Mouse (Mus musculus) left cerebral cortex, adult 2 months (tissue): ENCODE measurements around the gene Rasa3. TPM values are rescaled to one million over a fixed set of nuclear protein-coding genes. Genes with fewer than 3 reads are reported as not detected.

Source experiments
- DNase-seq, 2 experiments: peaks; one replicate each; pipeline ENCODE4 v3.0.0; 2021 to 2022; ENCODE audit warnings: low spot score in 2 of 2, mixed read lengths in 1 of 2; ENCODE audit errors: extremely low spot score in 1 of 2
- H3K27ac ChIP-seq: fragments of 200-600 bp; 2 replicates; pipeline ENCODE4 v1.8.1; 2022
- H3K4me3 ChIP-seq: fragments of 200-600 bp; 2 replicates; pipeline ENCODE4 v1.8.1; 2022
- CTCF ChIP-seq: fragments of 200-600 bp; IDR thresholded peaks from 2 replicates; pipeline ENCODE4 v1.8.1; 2022; ENCODE audit warnings: antibody characterized with exemption, mild to moderate bottlenecking, moderate library complexity
- intact Hi-C: fragments of 180-260 bp; cut with DNase I; formaldehyde crosslinking; loops from one replicate; pipeline ENCODE4 v1.15.1; 2025
- total RNA-seq, 2 experiments: library from RNA; stranded (reverse); gene quantifications; 2 replicates each; pipeline ENCODE4 v1.2.3; 2021

Rasa3 gene
- total RNA-seq, 2 experiments from 2014 or later: 62.3 to 69.4 TPM

DNA sequence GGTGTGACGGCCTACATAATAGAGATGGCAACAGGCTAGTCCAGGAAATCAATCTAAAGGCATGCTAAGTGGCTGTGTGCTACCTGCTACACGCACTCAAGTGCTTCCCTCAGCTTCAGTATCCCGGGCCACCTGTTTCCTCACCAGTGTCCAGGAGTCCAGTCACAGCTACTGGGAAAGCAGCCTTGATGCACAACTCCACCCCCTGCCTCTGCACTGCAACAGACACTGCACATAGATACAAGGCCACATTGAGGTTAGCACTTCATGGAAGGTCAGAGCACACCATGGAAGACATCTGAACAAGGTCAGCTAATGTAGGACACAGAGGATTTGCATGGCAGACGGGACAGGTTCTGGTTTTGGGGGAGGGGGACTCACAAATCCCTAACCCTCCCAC lies 11.9 kb downstream of the Rasa3 start:
- intact Hi-C loops: no loop called here
- no peak for TF ChIP-seq CTCF

GRCm38 (mm10) chr8:13664711-13665210 lies 12.6 kb downstream of the Rasa3 start:
- no peak for DNase-seq
- H3K4me3 ChIP-seq: no peak overlapping the region
- no peak overlapping the region for H3K27ac ChIP-seq
- no peak for TF ChIP-seq CTCF
- intact Hi-C loops: no loop called here

More for the DNA sequence above, 11.9 kb downstream of the Rasa3 start:
- Histone ChIP-seq H3K4me3 (no peak overlapping the region), H3K27ac (no peak overlapping the region)
- no peak for DNase-seq

DNA sequence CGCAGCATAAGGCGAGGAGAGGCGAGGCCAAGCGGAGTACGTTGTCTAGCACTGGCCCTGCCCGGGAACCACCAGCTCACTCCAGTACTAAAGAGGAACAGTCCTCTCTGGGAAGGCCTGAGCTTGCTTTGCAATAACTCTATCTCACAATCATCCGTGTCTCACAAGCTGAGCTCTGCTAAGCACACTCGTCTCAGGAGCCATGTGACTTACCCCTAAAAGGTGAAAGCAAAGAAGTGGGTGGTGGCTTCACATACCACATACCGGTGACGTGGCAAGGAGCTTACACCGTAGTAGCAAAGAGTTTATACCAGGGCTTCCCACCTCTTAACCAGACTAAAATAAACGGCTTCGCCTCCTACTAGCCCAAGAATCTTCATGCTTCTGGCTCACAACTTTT lies 17.1 kb downstream of the Rasa3 start:
- DNase-seq: no peak
- Histone ChIP-seq H3K27ac (no peak overlapping the region), H3K4me3 (no peak overlapping the region)
- intact Hi-C loops: no loop called here
- no peak for TF ChIP-seq CTCF

DNA sequence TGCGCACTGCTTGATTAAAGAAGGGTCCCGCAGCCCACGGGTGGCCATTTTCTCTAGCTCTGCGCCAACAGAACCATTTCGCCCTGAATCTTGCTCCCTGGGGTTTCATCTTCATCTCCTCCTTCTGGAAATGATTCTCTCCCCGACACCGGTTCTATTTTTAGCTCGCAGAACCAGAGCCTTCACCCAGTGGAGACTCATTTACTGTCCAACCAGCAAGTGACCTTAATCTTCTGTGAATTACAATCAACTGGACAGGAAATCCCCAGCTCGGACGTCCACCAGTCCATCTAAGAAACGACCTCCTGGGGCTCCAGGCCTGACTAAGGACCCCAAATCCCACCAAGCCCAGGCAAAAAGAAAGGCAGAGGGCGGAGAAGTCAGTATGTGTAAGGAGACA lies 19.9 kb downstream of the Rasa3 start:
- DNase-seq: no peak
- intact Hi-C loops: no loop called here
- no peak for TF ChIP-seq CTCF
- H3K4me3 ChIP-seq: no peak overlapping the region
- H3K27ac ChIP-seq: no peak overlapping the region

DNA sequence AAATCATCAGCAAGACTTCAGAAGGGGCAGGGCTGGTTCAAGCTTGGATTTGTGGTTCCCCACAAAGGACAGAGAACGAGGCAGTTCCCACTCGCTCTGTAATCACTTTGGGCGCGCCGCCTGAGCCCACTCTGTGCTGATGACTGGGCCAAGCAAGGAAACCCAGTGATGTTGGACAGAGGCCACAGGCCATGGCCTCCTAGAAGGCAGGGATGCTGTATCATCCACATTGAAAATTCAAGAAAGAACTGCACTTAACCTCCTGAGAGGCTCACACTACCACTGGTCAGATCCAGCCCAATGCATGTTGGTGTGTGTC lies 22.4 kb downstream of the Rasa3 start:
- Histone ChIP-seq H3K27ac (no peak overlapping the region), H3K4me3 (no peak overlapping the region)
- DNase-seq: no peak
- TF ChIP-seq CTCF: no peak
- intact Hi-C loops: no loop called here

GRCm38 (mm10) chr8:13654350-13655032 lies 22.9 kb downstream of the Rasa3 start:
- intact Hi-C loops: no loop called here
- no peak for DNase-seq
- no peak overlapping the region for H3K4me3 ChIP-seq
- no peak for TF ChIP-seq CTCF
- no peak overlapping the region for H3K27ac ChIP-seq

DNA sequence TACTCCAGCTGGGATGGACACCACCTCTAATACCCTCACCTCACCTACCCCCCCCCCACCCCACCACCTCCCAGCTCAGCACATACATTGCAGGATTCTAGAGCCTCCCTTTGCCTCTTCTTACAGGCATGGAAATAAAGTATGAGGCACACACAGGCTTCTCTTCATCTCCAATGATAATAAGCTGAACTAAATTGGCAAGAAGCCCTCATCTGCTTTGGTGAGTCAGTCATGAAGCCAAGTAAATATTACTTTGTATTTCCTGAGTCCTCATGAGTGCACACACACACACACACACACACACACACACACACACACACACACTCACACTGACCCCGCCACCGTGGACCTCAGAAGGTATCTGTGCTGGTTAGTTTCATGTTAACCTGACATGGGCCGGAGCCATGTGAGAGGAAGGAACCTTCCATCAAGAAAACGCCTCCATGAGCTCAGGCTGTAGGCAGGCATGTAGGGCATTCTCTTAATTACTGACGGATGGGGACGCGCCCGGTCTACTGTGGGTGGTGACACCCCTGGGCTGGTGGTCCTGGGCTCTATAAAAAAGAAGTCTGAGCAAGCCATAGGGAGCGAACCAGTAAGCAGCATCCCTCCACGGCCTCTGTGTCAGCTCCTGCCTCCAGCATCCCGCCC lies 26.7 kb downstream of the Rasa3 start:
- Histone ChIP-seq H3K27ac (peak overlapping the region; percentile 63; the same call in 1 of the 2 replicates), H3K4me3 (no peak overlapping the region)
- TF ChIP-seq CTCF: no peak
- no peak for DNase-seq
- intact Hi-C loops: no loop called here

- DNase-seq: no peak
- TF ChIP-seq CTCF: no peak
- intact Hi-C loops: loop anchor here (2.0 kb wide), 1 partner anchor 28 kb away; the partner anchor contains the start of gene Rasa3
- Histone ChIP-seq H3K27ac (peak overlapping the region; percentile 44), H3K4me3 (no peak overlapping the region)
Observed at GRCm38 (mm10) chr8:13649154-13649515, 28.3 kb downstream of the Rasa3 start.

DNA sequence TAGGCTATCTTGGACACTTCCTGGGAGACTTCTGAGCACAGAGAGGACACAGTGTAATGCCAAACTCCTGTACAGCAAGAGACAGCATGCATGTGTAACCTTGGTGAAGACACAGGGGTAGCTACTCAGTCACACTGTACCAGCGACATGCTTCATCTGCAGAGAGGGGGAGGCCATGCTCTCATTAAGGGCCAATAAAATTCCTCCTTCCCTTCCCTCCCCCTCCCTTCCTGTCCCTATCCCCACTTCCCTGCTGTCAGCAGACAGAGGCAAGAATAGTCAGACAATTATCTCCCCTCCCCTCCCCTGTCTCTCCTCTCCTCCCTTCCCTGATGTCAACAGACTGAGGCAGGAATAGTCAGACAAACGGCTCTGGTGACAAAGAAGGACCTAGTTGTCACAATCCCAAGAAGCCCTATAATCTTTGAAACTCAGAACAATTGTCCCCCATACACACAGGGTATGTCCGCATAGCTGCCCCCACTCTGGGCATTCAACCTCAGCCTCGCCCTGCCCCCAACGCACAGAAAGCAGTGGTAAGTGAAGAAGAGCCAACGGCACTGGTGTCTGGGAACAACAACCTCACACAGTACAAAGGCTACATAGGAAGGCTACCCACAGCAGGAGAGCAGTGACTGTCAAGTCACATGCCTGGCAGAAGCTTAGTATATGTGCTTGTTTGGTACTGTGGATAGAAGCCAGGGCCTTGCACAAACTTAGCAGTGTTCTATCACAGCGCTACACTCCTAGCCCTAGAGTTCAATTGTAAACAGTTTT lies 28.8 kb downstream of the Rasa3 start:
- Histone ChIP-seq H3K27ac (peak overlapping the region; percentile 79; the same call in 1 of the 2 replicates), H3K4me3 (no peak overlapping the region)
- intact Hi-C loops: loop anchor here (2.0 kb wide), 1 partner anchor 28 kb away; the partner anchor contains the start of gene Rasa3
- DNase-seq: no peak
- no peak for TF ChIP-seq CTCF

DNA sequence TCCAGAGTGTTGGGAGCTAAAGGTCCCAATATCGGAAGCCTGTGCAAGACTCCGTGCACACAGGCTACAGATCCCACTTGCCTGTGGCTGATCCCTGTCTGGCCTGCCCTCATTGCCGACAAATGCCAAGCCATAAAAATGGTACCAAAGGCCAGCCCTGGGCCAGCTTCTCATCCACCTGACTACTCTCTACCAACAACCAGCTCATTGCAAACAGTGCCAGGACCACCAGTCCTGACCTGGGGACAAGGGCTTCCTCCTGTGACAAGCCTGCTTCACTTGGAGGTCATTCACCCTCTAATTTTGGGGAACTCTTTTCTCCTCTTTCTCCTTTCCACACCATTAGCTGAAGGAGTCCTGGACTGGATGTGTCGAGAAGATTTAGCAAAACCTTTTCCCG lies 29.8 kb downstream of the Rasa3 start:
- TF ChIP-seq CTCF: no peak
- H3K4me3 ChIP-seq: no peak overlapping the region
- intact Hi-C loops: no loop called here
- H3K27ac ChIP-seq: no peak overlapping the region
- DNase-seq: no peak

DNA sequence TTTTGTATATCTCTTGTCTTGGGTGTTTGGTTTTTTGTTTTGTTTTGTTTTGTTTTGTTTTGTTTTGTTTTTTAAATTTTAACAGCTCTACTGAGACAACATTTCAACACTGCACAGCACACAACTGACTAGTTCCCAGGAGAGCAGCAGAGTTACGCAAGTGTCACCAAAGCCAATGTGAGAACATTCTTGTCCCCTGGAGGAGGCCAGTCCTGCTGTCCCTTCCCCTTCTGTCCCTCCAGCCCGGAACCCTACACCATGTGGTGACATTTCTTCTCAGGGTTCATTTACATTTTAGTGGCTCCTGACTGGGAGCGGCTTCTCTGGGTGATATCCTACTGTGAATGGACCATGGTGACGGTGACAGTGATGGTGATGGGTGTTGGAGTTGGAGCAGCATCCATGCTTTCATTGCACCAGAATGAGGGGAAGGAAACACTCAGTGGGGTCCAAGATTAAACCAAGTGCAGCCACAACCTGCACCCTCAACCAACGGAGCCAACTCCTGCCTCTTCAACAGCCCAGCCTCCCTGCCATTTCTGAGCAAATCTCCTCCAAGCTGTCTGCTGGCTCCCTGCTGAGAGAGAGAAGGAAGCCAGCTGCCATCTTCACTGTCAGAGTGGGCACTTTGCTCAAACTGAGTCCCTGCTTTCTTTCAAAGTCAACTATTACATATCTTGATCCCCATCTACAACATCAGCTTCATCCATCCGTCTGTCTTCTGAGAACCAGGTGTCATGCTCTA lies 32.3 kb downstream of the Rasa3 start:
- intact Hi-C loops: loop anchor here (1.0 kb wide), 1 partner anchor 34 kb away; no protein-coding TSS in a partner anchor
- no peak for DNase-seq
- no peak for TF ChIP-seq CTCF
- Histone ChIP-seq H3K4me3 (no peak overlapping the region), H3K27ac (peak overlapping the region; percentile 82)
